Mouse (Mus musculus) megakaryocyte, embryonic 14.5 days (primary cell): Measurements from ENCODE around the gene Frmd6.

ENCODE experiments used
- FLI1 ChIP-seq: IDR thresholded peaks from 2 replicates; pipeline ENCODE4 v1.6.1; 2012; ENCODE audit warnings: low read length, inconsistent platforms, mixed read lengths
- GATA1 ChIP-seq: IDR thresholded peaks from 3 replicates; pipeline ENCODE4 v1.6.1; 2012; ENCODE audit warnings: mixed read lengths, low read length, inconsistent platforms, borderline replicate concordance

- TF ChIP-seq GATA1, result no peak
- no peak for TF ChIP-seq FLI1
These were observed 36.0 kb upstream of the Frmd6 start for GRCm38 (mm10) chr12:70789341-70789740.
